Mouse (Mus musculus) bone marrow, adult 2 months (tissue): ENCODE measurements at regions not wholly inside any gene's neighbourhood (a gene's known extent, or its start where the extent isn't known, plus 50 kb on each side); places are given as distances from the start of the nearest gene placed in this dataset.

ENCODE experiments used
- CTCF ChIP-seq: fragments of 200-500 bp; IDR thresholded peaks from 2 replicates; pipeline ENCODE4 v1.5.1; 2011; ENCODE audit warnings: low read length, control low read depth; ENCODE audit not compliant: control insufficient read depth, insufficient read depth
- POLR2A ChIP-seq: fragments of 200-500 bp; IDR thresholded peaks from 2 replicates; pipeline ENCODE4 v1.6.1; 2011; ENCODE audit warnings: low read depth, mild to moderate bottlenecking, control low read depth, low read length, borderline replicate concordance; ENCODE audit not compliant: control insufficient read depth

DNA sequence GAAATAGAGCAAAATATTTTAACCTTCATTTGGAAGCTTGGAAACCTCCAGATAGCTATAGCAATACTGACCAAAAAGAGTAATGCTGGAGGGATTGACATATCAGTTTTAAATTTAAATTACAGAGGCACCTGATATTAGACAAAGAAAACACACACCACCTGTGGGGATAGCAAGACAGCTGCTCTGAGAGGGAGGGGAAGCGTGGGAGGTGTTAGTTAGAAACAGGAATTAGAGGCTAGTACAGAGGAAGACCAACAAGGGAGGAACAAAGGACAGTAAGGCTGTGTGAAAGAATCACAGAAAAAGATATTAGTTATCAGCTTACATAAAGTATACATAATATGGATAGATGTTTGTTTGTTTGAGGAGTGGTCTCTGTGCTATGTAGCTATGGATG, 297.2 kb upstream of the Mef2c start:
- TF ChIP-seq POLR2A = no peak
- TF ChIP-seq CTCF = no peak
